Mouse (Mus musculus) kidney, postnatal 4 days (tissue): Measurements from ENCODE around the gene Twist1.
A peak's percentile ranks its signal among the peaks of the same experiment; 100 is the strongest.

Source experiments
- DNase-seq, 2 experiments: peaks; one replicate each; pipeline ENCODE4 v3.0.0; 2021; ENCODE audit warnings: mixed read lengths in 2 of 2

Twist1 gene

GRCm38 (mm10) chr12:33966490-33967415 lies 9.3 kb downstream of the Twist1 start:
- peak; percentile 31 to 48 for DNase-seq

- peak; percentile 23 to 37 for DNase-seq
These were observed 10.0 kb downstream of the Twist1 start for GRCm38 (mm10) chr12:33967514-33967913.

GRCm38 (mm10) chr12:33968041-33968897 lies 10.8 kb downstream of the Twist1 start:
- DNase-seq, result peak in 1 of 2 experiments; percentile 9

GRCm38 (mm10) chr12:33968898-33969178 lies 11.4 kb downstream of the Twist1 start:
- DNase-seq, result no peak

- no peak for DNase-seq
These were observed 22.7 kb downstream of the Twist1 start for GRCm38 (mm10) chr12:33980159-33980558.

- DNase-seq, result peak; percentile 19 to 23
These were observed 24.0 kb downstream of the Twist1 start for GRCm38 (mm10) chr12:33981433-33981832.

GRCm38 (mm10) chr12:33993127-33993526 lies 35.7 kb downstream of the Twist1 start:
- DNase-seq, result no peak
